Mouse (Mus musculus) lung, adult 2 months (tissue): ENCODE data around the gene Rnf150.

Source experiments
- CTCF ChIP-seq: fragments of 200-500 bp; IDR thresholded peaks from 2 replicates; pipeline ENCODE4 v1.5.1; 2011; ENCODE audit warnings: mild to moderate bottlenecking, low read length, control low read depth; ENCODE audit not compliant: insufficient read depth
- POLR2A ChIP-seq: fragments of 200-500 bp; IDR thresholded peaks from 2 replicates; pipeline ENCODE4 v1.6.1; 2011; ENCODE audit warnings: low read depth, mild to moderate bottlenecking, control low read depth, low read length, borderline replicate concordance; ENCODE audit errors: extremely low read depth

DNA sequence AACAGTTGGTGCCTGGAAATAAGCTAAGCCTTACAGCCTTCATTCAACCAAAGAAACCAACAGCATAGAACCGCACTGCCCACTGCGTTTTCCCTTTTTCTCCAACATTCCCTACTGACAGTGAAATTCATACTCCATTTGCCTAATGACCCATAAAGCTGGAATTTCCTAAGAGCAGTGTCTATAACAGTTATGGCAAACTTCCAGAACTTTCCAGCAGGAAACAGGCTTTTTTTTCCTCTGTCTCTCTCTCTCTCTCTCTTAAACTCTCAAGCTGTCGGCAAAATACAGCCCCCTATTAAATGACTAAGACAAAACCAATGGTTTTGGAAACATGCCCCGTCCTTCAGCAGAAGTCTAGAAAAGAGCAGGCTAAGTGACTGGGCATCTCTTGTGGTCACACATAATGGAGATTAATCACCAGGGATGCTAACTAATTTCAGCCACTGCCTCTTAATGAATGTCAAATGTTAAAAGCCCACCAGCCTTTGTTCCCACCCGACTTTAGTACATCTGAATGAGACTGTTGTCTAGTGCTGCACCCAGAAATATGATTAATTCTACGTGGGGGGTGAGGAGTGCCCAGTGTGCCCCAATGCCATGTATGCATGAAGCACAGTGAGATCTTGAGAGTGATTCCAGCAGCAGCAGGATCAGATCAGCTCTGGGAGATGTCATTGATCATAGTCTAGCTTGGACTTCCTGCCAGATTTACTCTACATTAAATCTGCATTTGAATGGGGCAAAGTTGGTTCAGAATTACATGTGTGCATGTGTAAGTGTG is 80.3 kb downstream of the Rnf150 start:
- TF ChIP-seq CTCF, result no peak
- TF ChIP-seq POLR2A, result no peak
